Comparison of ENCODE assay signal across 9 mouse cellular contexts in genomic region chr7:81109717-81110651, GRCm38 (mm10). TPM values are rescaled to one million over a fixed set of nuclear protein-coding genes. Genes with fewer than 3 reads are reported as not detected.
A peak's percentile ranks its signal among the peaks of the same experiment; 100 is the strongest.
DNase-seq lines count a peak whose midpoint lies in the region; ATAC-seq lines count a peak whose summit lies in the region.
"Had no signal": no experiment of that assay in that cellular context is flagged by ENCODE, and none has a peak within 500 bp of the region (broad histone marks: within the 10 kb centered on the region; RNA-seq: fewer than 3 reads in every experiment).

No protein-coding gene starts in this region.

- DNase-seq in layer of hippocampus, postnatal 10 days (ENCODE audit: low spot score in 2 of 2): peak; percentile 37 to 50
- no peak for DNase-seq in layer of hippocampus, adult 9-11 months
- DNase-seq in heart, embryonic 10.5 days (ENCODE audit: low spot score): no peak
- DNase-seq in neural tube, embryonic 10.5 days (ENCODE audit: extremely low spot score, low spot score): no peak
- no peak for DNase-seq in thymus, adult 18-20 months

- H3K4me1 ChIP-seq in brown adipose tissue, adult 24 weeks (ENCODE audit: control insufficient read depth, insufficient read depth, insufficient read length, low read length): peaks cover 5% of the 10 kb centered on the region
- H3K4me1 ChIP-seq in heart, embryonic 10.5 days: peaks cover 32% of the 10 kb centered on the region
- peaks cover 12% of the 10 kb centered on the region for H3K4me1 ChIP-seq in lung, embryonic 15.5 days
- H3K4me1 ChIP-seq in forebrain, embryonic 16.5 days (replicated peaks; ENCODE audit: control insufficient read depth, insufficient read depth, low read length): no peaks in the 10 kb centered on the region

- peak overlapping the region; percentile 99 for H3K27ac ChIP-seq in brown adipose tissue, adult 24 weeks (replicated peaks; ENCODE audit: low read depth, low read length)
- H3K27ac ChIP-seq in heart, embryonic 10.5 days: peak overlapping the region; percentile 65
- peak overlapping the region; percentile 35; the same call in 1 of the 2 replicates for H3K27ac ChIP-seq in lung, embryonic 15.5 days
- no peak overlapping the region for H3K27ac ChIP-seq in forebrain, embryonic 16.5 days (ENCODE audit: low read length)

- H3K9ac ChIP-seq in lung, embryonic 15.5 days: no peak overlapping the region
- no peak overlapping the region for H3K9ac ChIP-seq in forebrain, embryonic 16.5 days (replicated peaks; ENCODE audit: low read depth, low read length)

- no peak overlapping the region for H3K4me3 ChIP-seq in brown adipose tissue, adult 24 weeks (ENCODE audit: insufficient read depth, low read depth, low read length)
- H3K4me3 ChIP-seq in heart, embryonic 10.5 days: no peak overlapping the region
- no peak overlapping the region for H3K4me3 ChIP-seq in lung, embryonic 15.5 days
- H3K4me3 ChIP-seq in forebrain, embryonic 16.5 days (replicated peaks; ENCODE audit: low read length): no peak overlapping the region

- H3K9me3 ChIP-seq in heart, embryonic 10.5 days: no peaks in the 10 kb centered on the region
- H3K9me3 ChIP-seq in lung, embryonic 15.5 days: no peaks in the 10 kb centered on the region
- H3K9me3 ChIP-seq in forebrain, embryonic 16.5 days (ENCODE audit: control insufficient read depth, low read length): no peaks in the 10 kb centered on the region

- peaks cover 5% of the 10 kb centered on the region; the same call in 1 of the 2 replicates for H3K27me3 ChIP-seq in heart, embryonic 10.5 days (ENCODE audit: insufficient read depth, poor library complexity, severe bottlenecking)
- no peaks in the 10 kb centered on the region for H3K27me3 ChIP-seq in lung, embryonic 15.5 days
- no peaks in the 10 kb centered on the region for H3K27me3 ChIP-seq in forebrain, embryonic 16.5 days (replicated peaks; ENCODE audit: control insufficient read depth, insufficient read depth, low read length)

- 55% methylated on average over 9 of the region's 9 CpGs for WGBS in heart, embryonic 10.5 days
- 51% methylated on average over 9 of the region's 9 CpGs for WGBS in lung, embryonic 15.5 days
- 70% methylated on average over 9 of the region's 9 CpGs for WGBS in forebrain, embryonic 16.5 days

- peaks cover 7% of the 10 kb centered on the region; the same call in 1 of the 2 replicates for H3K36me3 ChIP-seq in heart, embryonic 10.5 days
- no peaks in the 10 kb centered on the region for H3K36me3 ChIP-seq in lung, embryonic 15.5 days
- no peaks in the 10 kb centered on the region for H3K36me3 ChIP-seq in forebrain, embryonic 16.5 days (ENCODE audit: control insufficient read depth, insufficient read depth)

- H3K4me2 ChIP-seq in lung, embryonic 15.5 days: no peak overlapping the region
- H3K4me2 ChIP-seq in forebrain, embryonic 16.5 days (ENCODE audit: low read length): no peak overlapping the region

- ATAC-seq in lung, embryonic 15.5 days (ENCODE audit: borderline replicate concordance, extremely low read depth, low FRiP score, low TSS enrichment): peak; percentile 75; the same call in 1 of the 2 replicates
- no peak for ATAC-seq in forebrain, embryonic 16.5 days

RNA-seq across cellular contexts. Expression of gene Slc28a1, which starts 4.6 kb away (rescaled TPM):
- not detected for total RNA-seq in layer of hippocampus, postnatal 10 days (2021)
- not detected in 2 replicates for polyA plus RNA-seq in brown adipose tissue, adult 24 weeks (2012; ENCODE audit: insufficient read depth, insufficient read length, missing spikeins)
- 0.09 and 0.17 TPM in 2 replicates for polyA plus RNA-seq in heart, embryonic 10.5 days (2016; fragmentation: Nextera tagmentation; extraction: Ambion mirVana)
- 0.10 TPM in 1 of 2 replicates, not detected in the other for polyA plus RNA-seq in lung, embryonic 15.5 days (2015; fragmentation: Nextera tagmentation; extraction: Ambion mirVana)
- polyA plus RNA-seq in forebrain, embryonic 16.5 days (2015; fragmentation: Nextera tagmentation; extraction: Ambion mirVana): not detected in 2 replicates
- polyA plus RNA-seq: neural tube, embryonic 11.5 days had no signal

RNA-seq across cellular contexts. Expression of gene Alpk3, which starts 52.6 kb away (rescaled TPM):
- 1 to 10 TPM; 1.0 to 1.2 TPM for total RNA-seq in layer of hippocampus, postnatal 10 days (2021)
- polyA plus RNA-seq in brown adipose tissue, adult 24 weeks (2012; ENCODE audit: insufficient read depth, insufficient read length, missing spikeins): 0.83 and 1.5 TPM in 2 replicates
- polyA plus RNA-seq in heart, embryonic 10.5 days (2016; fragmentation: Nextera tagmentation; extraction: Ambion mirVana): 15.1 and 31.8 TPM in 2 replicates
- 0.84 and 1.2 TPM in 2 replicates for polyA plus RNA-seq in lung, embryonic 15.5 days (2015; fragmentation: Nextera tagmentation; extraction: Ambion mirVana)
- polyA plus RNA-seq in forebrain, embryonic 16.5 days (2015; fragmentation: Nextera tagmentation; extraction: Ambion mirVana): 0.05 and 0.06 TPM in 2 replicates

Comparison
In these comparisons a context has a peak if more than half of its experiments do, and no peak if none do; other contexts are left out.
1. DNase-seq: peak in layer of hippocampus, postnatal 10 days (2 of 2); none in layer of hippocampus, adult 9-11 months (single experiment), heart, embryonic 10.5 days (single experiment), neural tube, embryonic 10.5 days (single experiment) and thymus, adult 18-20 months (0 of 2).